Mouse (Mus musculus): ENCODE data around the gene 9330182O14Rik. TPM values are rescaled to one million over a fixed set of nuclear protein-coding genes. Genes with fewer than 3 reads are reported as not detected.
A peak's percentile ranks its signal among the peaks of the same experiment; 100 is the strongest.

Gene 9330182O14Rik
- polyA plus RNA-seq, 1 experiment from 2014 or later: not detected

- Histone ChIP-seq H3K9ac (ENCODE audit: low read depth, low read length) (no peak overlapping the region), H3K27ac (ENCODE audit: low read depth, low read length) (no peak overlapping the region), H3K4me3 (ENCODE audit: low read depth, low read length) (no peak overlapping the region), H3K9me3 (replicated peaks; ENCODE audit: control insufficient read depth, low read length) (no peaks in the 10 kb centered on the region), H3K36me3 (ENCODE audit: control insufficient read depth, insufficient read depth, low read length) (no peaks in the 10 kb centered on the region), H3K27me3 (ENCODE audit: control insufficient read depth, insufficient read depth, low read length) (no peaks in the 10 kb centered on the region), H3K4me1 (ENCODE audit: control insufficient read depth, insufficient read depth, low read length) (peaks cover 6% of the 10 kb centered on the region; the same call in 1 of the 2 replicates), H3K4me2 (0 out of 2 replicates have a peak overlapping the region, but pooled peaks have one; percentile 16)
- 0 out of 2 replicates have a peak, but pooled peaks have one; percentile 31 for ATAC-seq (replicated peaks; ENCODE audit: insufficient number of reproducible peaks, low FRiP score, low TSS enrichment)
- WGBS (ENCODE audit: insufficient replicate concordance): 51% methylated on average over 13 of the region's 13 CpGs
Observed at GRCm38 (mm10) chr15:40169705-40170104, 35.5 kb downstream of the 9330182O14Rik start.

- no peaks in the 10 kb centered on the region for H3K36me3 ChIP-seq (ENCODE audit: control insufficient read depth, insufficient read depth, low read length)
- no peak overlapping the region for H3K4me3 ChIP-seq (ENCODE audit: low read depth, low read length)
- no peaks in the 10 kb centered on the region for H3K9me3 ChIP-seq (replicated peaks; ENCODE audit: control insufficient read depth, low read length)
- H3K9ac ChIP-seq (ENCODE audit: low read depth, low read length): no peak overlapping the region
- H3K4me2 ChIP-seq: no peak overlapping the region
- 10% methylated on average over 2 of the region's 2 CpGs for WGBS (ENCODE audit: insufficient replicate concordance)
- no peaks in the 10 kb centered on the region for H3K4me1 ChIP-seq (ENCODE audit: control insufficient read depth, insufficient read depth, low read length)
- H3K27me3 ChIP-seq (ENCODE audit: control insufficient read depth, insufficient read depth, low read length): no peaks in the 10 kb centered on the region
- H3K27ac ChIP-seq (ENCODE audit: low read depth, low read length): no peak overlapping the region
- no peak for ATAC-seq (replicated peaks; ENCODE audit: insufficient number of reproducible peaks, low FRiP score, low TSS enrichment)
Observed at GRCm38 (mm10) chr15:40179423-40179822, 45.3 kb downstream of the 9330182O14Rik start.

- no peaks in the 10 kb centered on the region for H3K27me3 ChIP-seq (ENCODE audit: control insufficient read depth, insufficient read depth, low read length)
- H3K36me3 ChIP-seq (ENCODE audit: control insufficient read depth, insufficient read depth, low read length): no peaks in the 10 kb centered on the region
- no peak overlapping the region for H3K4me3 ChIP-seq (ENCODE audit: low read depth, low read length)
- H3K9me3 ChIP-seq (replicated peaks; ENCODE audit: control insufficient read depth, low read length): no peaks in the 10 kb centered on the region
- no peak overlapping the region for H3K27ac ChIP-seq (ENCODE audit: low read depth, low read length)
- 60% methylated on average over 6 of the region's 6 CpGs for WGBS (ENCODE audit: insufficient replicate concordance)
- H3K4me1 ChIP-seq (ENCODE audit: control insufficient read depth, insufficient read depth, low read length): no peaks in the 10 kb centered on the region
- no peak overlapping the region for H3K4me2 ChIP-seq
- ATAC-seq (replicated peaks; ENCODE audit: insufficient number of reproducible peaks, low FRiP score, low TSS enrichment): no peak
- H3K9ac ChIP-seq (ENCODE audit: low read depth, low read length): no peak overlapping the region
Observed at GRCm38 (mm10) chr15:40187017-40187416, 52.9 kb downstream of the 9330182O14Rik start.

Small RNAs within 50 kb of the gene (microRNA-seq; reads per million reads assigned to microRNA genes)
- gene Gm25958 (ENCODE audit: borderline number of aligned reads): not detected

Measured in heart, embryonic 11.5 days (tissue).